In the genomic region with DNA sequence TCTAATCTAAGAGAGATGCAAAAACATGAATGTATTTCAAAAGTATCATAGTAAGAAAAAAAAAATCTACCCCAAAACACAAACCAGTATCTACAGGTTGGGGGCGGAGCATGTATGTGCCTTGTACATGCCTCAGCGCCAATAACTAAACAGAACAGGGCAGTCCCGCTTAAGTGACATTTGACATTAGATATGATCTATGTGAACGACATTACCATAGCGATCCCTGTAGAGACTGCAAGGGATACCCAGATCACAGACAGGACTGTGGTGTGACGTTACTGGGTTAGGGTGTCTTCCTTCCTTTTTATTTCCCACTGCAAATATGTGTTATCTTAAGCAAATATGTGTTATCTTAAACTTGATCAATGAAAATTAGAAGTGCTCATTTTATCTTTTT, we compare ENCODE assay signal across 25 mouse cellular contexts. TPM values are rescaled to one million over a fixed set of nuclear protein-coding genes. Genes with fewer than 3 reads are reported as not detected.
DNase-seq lines count a peak whose midpoint lies in the region; ATAC-seq and TF ChIP-seq lines count a peak whose summit lies in the region.
"Had no signal": no experiment of that assay in that cellular context is flagged by ENCODE, and none has a peak within 500 bp of the region (broad histone marks: within the 10 kb centered on the region; RNA-seq: fewer than 3 reads in every experiment).

No protein-coding gene starts in this region.

- H3K9ac ChIP-seq in liver, embryonic 12.5 days: no peak overlapping the region
- no peak overlapping the region for H3K9ac ChIP-seq in liver, embryonic 11.5 days (ENCODE audit: low read depth, low read length)
- H3K9ac ChIP-seq in liver, postnatal 0 days (replicated peaks): no peak overlapping the region
- H3K9ac ChIP-seq in hindbrain, embryonic 11.5 days (ENCODE audit: low read depth, low read length): no peak overlapping the region
- H3K9ac ChIP-seq in intestine, embryonic 16.5 days (ENCODE audit: low read depth, low read length): no peak overlapping the region
- H3K9ac ChIP-seq: hindbrain, embryonic 12.5 days; limb, embryonic 12.5 days; midbrain, embryonic 15.5 days; neural tube, embryonic 13.5 days had no signal

- 43% methylated on average over 6 of the region's 6 CpGs for WGBS in liver, embryonic 12.5 days (ENCODE audit: insufficient replicate concordance)
- WGBS in liver, embryonic 11.5 days: 60% methylated on average over 6 of the region's 6 CpGs
- WGBS in liver, postnatal 0 days (ENCODE audit: insufficient replicate concordance): 42% methylated on average over 6 of the region's 6 CpGs
- 83% methylated on average over 6 of the region's 6 CpGs for WGBS in hindbrain, embryonic 11.5 days
- 72% methylated on average over 6 of the region's 6 CpGs for WGBS in intestine, embryonic 16.5 days

- TF ChIP-seq CTCF in liver, postnatal 0 days (IDR thresholded peaks at IDR 0.05; ENCODE audit: low read depth): no peak

- no peaks in the 10 kb centered on the region for H3K9me3 ChIP-seq in liver, embryonic 12.5 days (replicated peaks)
- no peaks in the 10 kb centered on the region for H3K9me3 ChIP-seq in liver, embryonic 11.5 days (ENCODE audit: control insufficient read depth, low read length)
- no peaks in the 10 kb centered on the region for H3K9me3 ChIP-seq in liver, postnatal 0 days (ENCODE audit: low read length)
- no peaks in the 10 kb centered on the region for H3K9me3 ChIP-seq in hindbrain, embryonic 11.5 days (ENCODE audit: control insufficient read depth, low read length)
- no peaks in the 10 kb centered on the region for H3K9me3 ChIP-seq in intestine, embryonic 16.5 days (ENCODE audit: control insufficient read depth, low read length)
- H3K9me3 ChIP-seq: forebrain, embryonic 10.5 days; G1E; hindbrain, embryonic 12.5 days; limb, embryonic 12.5 days; midbrain, embryonic 15.5 days; neural tube, embryonic 13.5 days had no signal

- ATAC-seq in liver, embryonic 12.5 days: no peak
- no peak for ATAC-seq in liver, embryonic 11.5 days (replicated peaks; ENCODE audit: low FRiP score)
- peak; percentile 64 for ATAC-seq in activated CD4-positive, CD25-positive, alpha-beta regulatory T cell, adult 4 months
- ATAC-seq in liver, postnatal 0 days: no peak
- no peak for ATAC-seq in hindbrain, embryonic 11.5 days (ENCODE audit: low FRiP score)
- ATAC-seq in intestine, embryonic 16.5 days: no peak
- ATAC-seq: midbrain, embryonic 15.5 days had no signal

- no peaks in the 10 kb centered on the region for H3K36me3 ChIP-seq in liver, embryonic 12.5 days
- H3K36me3 ChIP-seq in liver, embryonic 11.5 days (ENCODE audit: control insufficient read depth, insufficient read depth, low read length): no peaks in the 10 kb centered on the region
- no peaks in the 10 kb centered on the region for H3K36me3 ChIP-seq in liver, postnatal 0 days (replicated peaks; ENCODE audit: insufficient read depth, low read length)
- no peaks in the 10 kb centered on the region for H3K36me3 ChIP-seq in hindbrain, embryonic 11.5 days (ENCODE audit: control insufficient read depth, insufficient read depth, low read length)
- H3K36me3 ChIP-seq in intestine, embryonic 16.5 days (ENCODE audit: control insufficient read depth, insufficient read depth, low read length): no peaks in the 10 kb centered on the region
- H3K36me3 ChIP-seq: forebrain, embryonic 10.5 days; G1E; hindbrain, embryonic 12.5 days; limb, embryonic 12.5 days; midbrain, embryonic 15.5 days; neural tube, embryonic 13.5 days had no signal

- peaks cover 70% of the 10 kb centered on the region for H3K4me1 ChIP-seq in liver, embryonic 12.5 days
- H3K4me1 ChIP-seq in liver, embryonic 11.5 days (replicated peaks; ENCODE audit: control insufficient read depth, insufficient read depth, low read length): peaks cover 30% of the 10 kb centered on the region
- peaks cover 50% of the 10 kb centered on the region for H3K4me1 ChIP-seq in liver, postnatal 0 days (ENCODE audit: insufficient read depth)
- H3K4me1 ChIP-seq in hindbrain, embryonic 11.5 days (replicated peaks; ENCODE audit: control insufficient read depth, insufficient read depth, low read length): no peaks in the 10 kb centered on the region
- peaks cover 11% of the 10 kb centered on the region for H3K4me1 ChIP-seq in intestine, embryonic 16.5 days (ENCODE audit: control insufficient read depth, insufficient read depth, low read length)
- H3K4me1 ChIP-seq: midbrain, embryonic 15.5 days had no signal

- H3K27me3 ChIP-seq in liver, embryonic 12.5 days (replicated peaks): peaks cover 16% of the 10 kb centered on the region
- H3K27me3 ChIP-seq in liver, embryonic 11.5 days (replicated peaks; ENCODE audit: control insufficient read depth, insufficient read depth, low read length): peaks cover 4% of the 10 kb centered on the region; the same call in 1 of the 2 replicates
- H3K27me3 ChIP-seq in liver, postnatal 0 days (ENCODE audit: insufficient read depth, low read length): no peaks in the 10 kb centered on the region
- no peaks in the 10 kb centered on the region for H3K27me3 ChIP-seq in hindbrain, embryonic 11.5 days (ENCODE audit: control insufficient read depth, insufficient read depth, low read length)
- no peaks in the 10 kb centered on the region for H3K27me3 ChIP-seq in intestine, embryonic 16.5 days (replicated peaks; ENCODE audit: control insufficient read depth, insufficient read depth, low read length)
- H3K27me3 ChIP-seq: CH12.LX had no signal

- H3K4me3 ChIP-seq in liver, embryonic 12.5 days: no peak overlapping the region
- H3K4me3 ChIP-seq in liver, embryonic 11.5 days (ENCODE audit: low read depth, low read length): no peak overlapping the region
- H3K4me3 ChIP-seq in liver, postnatal 0 days (ENCODE audit: low read depth, low read length): no peak overlapping the region
- no peak overlapping the region for H3K4me3 ChIP-seq in hindbrain, embryonic 11.5 days (ENCODE audit: low read depth, low read length)
- no peak overlapping the region for H3K4me3 ChIP-seq in intestine, embryonic 16.5 days (ENCODE audit: low read length)
- H3K4me3 ChIP-seq: hindbrain, embryonic 12.5 days; limb, embryonic 12.5 days; midbrain, embryonic 15.5 days; neural tube, embryonic 13.5 days had no signal

- no peak for TF ChIP-seq EP300 in liver, postnatal 0 days (IDR thresholded peaks at IDR 0.05; ENCODE audit: low read depth)

- H3K27ac ChIP-seq in liver, embryonic 12.5 days: no peak overlapping the region
- H3K27ac ChIP-seq in liver, embryonic 11.5 days (ENCODE audit: low read depth, low read length): no peak overlapping the region
- no peak overlapping the region for H3K27ac ChIP-seq in liver, postnatal 0 days (ENCODE audit: low read depth)
- no peak overlapping the region for H3K27ac ChIP-seq in hindbrain, embryonic 11.5 days (ENCODE audit: low read depth, low read length)
- no peak overlapping the region for H3K27ac ChIP-seq in intestine, embryonic 16.5 days (ENCODE audit: low read length)
- H3K27ac ChIP-seq: forebrain, embryonic 10.5 days; hindbrain, embryonic 12.5 days; limb, embryonic 12.5 days; midbrain, embryonic 15.5 days; neural tube, embryonic 13.5 days had no signal

- H3K4me2 ChIP-seq in liver, embryonic 12.5 days: peak overlapping the region; percentile 53; the same call in 1 of the 2 replicates
- no peak overlapping the region for H3K4me2 ChIP-seq in liver, embryonic 11.5 days
- H3K4me2 ChIP-seq in liver, postnatal 0 days (ENCODE audit: low read depth, low read length): peak overlapping the region; percentile 74
- H3K4me2 ChIP-seq in hindbrain, embryonic 11.5 days (replicated peaks; ENCODE audit: low read depth, low read length): no peak overlapping the region
- H3K4me2 ChIP-seq in intestine, embryonic 16.5 days (ENCODE audit: low read depth, low read length): no peak overlapping the region

- DNase-seq in liver, embryonic 11.5 days (ENCODE audit: low spot score): no peak
- DNase-seq in CD4-positive, CD25-positive, alpha-beta regulatory T cell, adult 2 months (ENCODE audit: low read depth, low spot score): peak; percentile 71
- DNase-seq in liver, postnatal 0 days: no peak
- no peak for DNase-seq in right cerebral cortex, postnatal 4 days
- no peak for DNase-seq in hindbrain, embryonic 11.5 days (ENCODE audit: low spot score)
- DNase-seq: adrenal gland, postnatal 36 days; cerebellum, adult 11-12 months; cerebellum, postnatal 10 days; gastrocnemius, postnatal 36 days; heart, postnatal 10 days; kidney, adult 8-10 months; kidney, postnatal 10 days; layer of hippocampus, postnatal 36 days; lung, adult 18-20 months; lung, postnatal 14 days had no signal

RNA-seq across cellular contexts. Expression of a gene that starts 1.2 kb away (rescaled TPM):
- polyA plus RNA-seq in liver, embryonic 12.5 days (2016; fragmentation: Nextera tagmentation; extraction: Ambion mirVana): 20.9 and 21.3 TPM in 2 replicates
- 30.9 and 31.3 TPM in 2 replicates for polyA plus RNA-seq in liver, embryonic 11.5 days (2014; fragmentation: Nextera tagmentation; extraction: Ambion mirVana)
- polyA plus RNA-seq in activated CD4-positive, CD25-positive, alpha-beta regulatory T cell, adult 4 months (2017; shearing (Covaris generic)): 100 to 1,000 TPM; 109 to 116 TPM
- 25.6 and 25.8 TPM in 2 replicates for polyA plus RNA-seq in liver, postnatal 0 days (2015; fragmentation: Nextera tagmentation; extraction: Ambion mirVana)
- 4.4 and 6.9 TPM in 2 replicates for polyA plus RNA-seq in hindbrain, embryonic 11.5 days (2014; fragmentation: Nextera tagmentation; extraction: Ambion mirVana)
- 22.6 and 25.2 TPM in 2 replicates for polyA plus RNA-seq in intestine, embryonic 16.5 days (2015; fragmentation: Nextera tagmentation; extraction: Ambion mirVana)

Comparison
In these comparisons a context has a peak if more than half of its experiments do, and no peak if none do; other contexts are left out.
1. H3K4me2 ChIP-seq: peak in liver, embryonic 12.5 days (single experiment) and liver, postnatal 0 days (single experiment); none in liver, embryonic 11.5 days (single experiment), hindbrain, embryonic 11.5 days (single experiment) and intestine, embryonic 16.5 days (single experiment).